Mouse (Mus musculus): ENCODE results near the gene T2.

The T2 gene

GRCm38 (mm10) chr17:8413656-8414055 is 57.9 kb downstream of the T2 start:
- no peak for DNase-seq (ENCODE audit: low read depth, low spot score)

- no peak for DNase-seq (ENCODE audit: low read depth, low spot score)
These were observed 59.7 kb downstream of the T2 start for GRCm38 (mm10) chr17:8415533-8415932.

GRCm38 (mm10) chr17:8416865-8417264 is 61.1 kb downstream of the T2 start:
- no peak for DNase-seq (ENCODE audit: low read depth, low spot score)

DNA sequence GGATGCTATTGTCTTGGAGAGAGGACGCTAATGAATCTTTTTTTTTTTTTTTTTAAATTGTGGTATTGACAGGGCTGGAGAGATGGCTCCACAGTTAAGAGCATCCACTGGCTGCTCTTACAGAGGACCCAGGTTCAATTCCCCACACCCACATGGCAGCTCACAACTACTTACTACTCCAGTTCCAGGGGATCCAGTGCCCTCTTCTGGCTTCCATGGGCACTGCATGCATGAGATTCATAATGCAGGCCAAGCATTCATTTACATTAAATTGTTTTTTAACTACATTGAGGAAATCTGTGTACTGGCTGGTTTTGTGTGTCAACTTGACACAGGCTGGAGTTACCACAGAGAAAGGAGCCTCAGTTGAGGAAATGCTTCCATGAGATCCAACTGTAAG is 64.9 kb downstream of the T2 start:
- DNase-seq (ENCODE audit: low read depth, low spot score): peak; percentile 14

- no peak for DNase-seq (ENCODE audit: low read depth, low spot score)
These were observed 65.7 kb downstream of the T2 start for GRCm38 (mm10) chr17:8421517-8421916.

DNA sequence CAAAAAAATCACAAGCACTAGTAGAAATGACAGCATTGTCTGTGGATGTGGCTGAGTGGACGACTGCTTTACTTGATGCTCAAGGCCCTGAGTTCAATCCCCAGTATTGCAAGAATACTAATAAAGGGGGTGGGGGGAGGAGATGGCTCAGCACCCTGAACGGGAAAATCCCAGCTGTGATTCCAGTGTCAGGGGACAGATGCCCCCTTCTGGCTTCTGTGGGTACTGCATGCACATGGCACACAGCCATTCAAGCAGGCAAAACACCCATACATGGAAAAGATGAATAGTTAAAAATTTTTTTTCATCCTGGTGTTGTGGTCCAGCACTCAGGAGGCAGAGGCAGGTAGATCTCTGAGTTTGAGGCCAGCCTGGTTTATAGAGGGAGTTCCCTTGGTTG is 67.5 kb downstream of the T2 start:
- peak; percentile 23 for DNase-seq (ENCODE audit: low read depth, low spot score)

- DNase-seq (ENCODE audit: low read depth, low spot score): no peak
These were observed 73.6 kb downstream of the T2 start for GRCm38 (mm10) chr17:8429436-8429835.

GRCm38 (mm10) chr17:8429896-8430295 is 74.1 kb downstream of the T2 start:
- no peak for DNase-seq (ENCODE audit: low read depth, low spot score)

DNA sequence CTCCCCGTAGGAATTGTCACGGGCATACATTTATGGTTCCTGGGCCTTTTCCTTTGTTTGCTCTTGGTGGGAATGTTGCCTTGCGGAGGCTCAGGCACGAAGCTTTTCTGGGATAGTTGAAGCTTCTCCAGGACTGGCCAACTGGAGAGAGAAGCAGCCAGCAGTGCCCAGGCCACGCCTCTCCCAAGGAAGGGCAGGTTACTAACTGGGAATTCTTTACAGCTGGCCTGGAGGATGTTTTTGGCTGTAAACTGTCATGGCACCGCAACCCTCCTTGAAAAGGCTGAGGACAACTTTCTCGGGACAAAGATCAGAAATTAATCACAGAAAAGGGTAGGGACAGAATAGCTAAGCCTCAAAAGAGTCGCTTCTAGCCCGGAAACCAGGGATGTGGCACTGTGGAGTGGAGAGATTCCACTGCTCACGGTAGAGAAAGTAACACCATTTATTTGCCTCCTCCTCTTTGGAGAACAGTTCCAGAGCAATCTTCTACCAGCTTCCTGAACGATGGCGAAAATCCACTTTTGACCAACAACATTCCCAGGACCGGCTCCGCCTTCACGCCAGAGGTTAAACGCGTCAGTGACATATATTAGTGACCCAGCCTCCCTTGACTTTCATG is 76.5 kb downstream of the T2 start:
- no peak for DNase-seq (ENCODE audit: low read depth, low spot score)

- DNase-seq (ENCODE audit: low read depth, low spot score): no peak
These were observed 77.6 kb downstream of the T2 start for GRCm38 (mm10) chr17:8433121-8433977.

DNA sequence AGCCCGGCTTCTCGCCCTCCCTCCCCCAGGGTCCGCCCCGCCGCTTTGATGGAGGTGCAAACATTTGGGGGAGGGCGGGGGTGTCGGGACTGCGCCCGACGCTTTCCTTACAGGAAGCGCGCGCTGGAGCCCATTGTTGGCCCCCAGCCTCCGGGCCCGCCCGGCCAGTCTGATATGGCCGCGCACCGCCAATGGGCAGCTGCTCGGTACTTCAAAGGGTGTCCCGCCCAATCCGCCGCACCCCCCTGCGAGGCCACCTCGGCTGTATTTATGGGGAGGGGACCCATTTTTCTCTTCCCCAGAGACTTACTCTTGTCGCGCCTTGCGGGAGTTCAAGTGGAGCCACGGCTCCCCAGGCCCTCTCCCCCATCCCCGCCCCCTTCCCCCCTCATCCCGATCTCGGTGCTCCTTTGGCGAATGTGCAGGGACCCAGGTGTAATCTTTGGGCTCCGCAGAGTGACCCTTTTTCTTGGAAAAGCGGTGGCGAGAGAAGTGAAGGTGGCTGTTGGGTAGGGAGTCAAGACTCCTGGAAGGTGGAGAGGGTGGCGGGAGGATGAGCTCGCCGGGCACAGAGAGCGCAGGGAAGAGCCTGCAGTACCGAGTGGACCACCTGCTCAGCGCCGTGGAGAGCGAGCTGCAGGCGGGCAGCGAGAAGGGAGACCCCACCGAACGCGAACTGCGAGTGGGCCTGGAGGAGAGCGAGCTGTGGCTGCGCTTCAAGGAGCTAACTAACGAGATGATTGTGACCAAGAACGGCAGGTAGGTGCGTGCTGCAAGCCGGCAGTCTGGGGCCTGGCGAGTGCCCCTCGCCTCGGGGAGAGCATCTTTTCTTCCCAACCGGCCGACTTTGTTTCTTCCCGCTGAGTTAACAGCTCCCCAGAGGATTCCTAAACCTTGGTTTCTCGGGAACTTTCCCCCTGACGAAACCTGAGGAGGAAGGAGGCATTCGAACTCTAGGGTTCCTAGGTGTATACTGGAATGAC is 78.5 kb downstream of the T2 start, which contains the start of gene T:
Gene T (plus strand): TSS at position 446 of the 983 bp plus-strand sequence.
- no peak for DNase-seq (ENCODE audit: low read depth, low spot score)

DNA sequence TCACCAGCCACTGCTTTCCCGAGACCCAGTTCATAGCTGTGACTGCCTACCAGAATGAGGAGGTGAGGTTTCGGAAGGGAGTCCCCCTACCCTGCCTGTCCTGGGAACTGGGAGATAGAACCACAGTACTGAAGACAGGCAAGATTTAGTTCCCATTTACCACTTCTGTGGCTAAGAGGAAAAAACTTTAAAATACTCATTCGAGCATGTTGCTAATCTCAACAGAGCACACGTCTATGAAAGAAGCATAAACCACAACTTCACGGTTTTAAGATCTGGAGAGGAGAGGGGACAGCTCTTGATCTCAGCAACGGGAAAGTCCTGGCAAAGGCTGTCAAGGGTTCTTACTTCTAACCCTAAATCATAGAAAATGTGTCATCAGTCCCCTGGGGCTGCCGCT is 80.4 kb downstream of the T2 start:
- no peak for DNase-seq (ENCODE audit: low read depth, low spot score)

GRCm38 (mm10) chr17:8444062-8444461 is 88.3 kb downstream of the T2 start:
- no peak for DNase-seq (ENCODE audit: low read depth, low spot score)

DNA sequence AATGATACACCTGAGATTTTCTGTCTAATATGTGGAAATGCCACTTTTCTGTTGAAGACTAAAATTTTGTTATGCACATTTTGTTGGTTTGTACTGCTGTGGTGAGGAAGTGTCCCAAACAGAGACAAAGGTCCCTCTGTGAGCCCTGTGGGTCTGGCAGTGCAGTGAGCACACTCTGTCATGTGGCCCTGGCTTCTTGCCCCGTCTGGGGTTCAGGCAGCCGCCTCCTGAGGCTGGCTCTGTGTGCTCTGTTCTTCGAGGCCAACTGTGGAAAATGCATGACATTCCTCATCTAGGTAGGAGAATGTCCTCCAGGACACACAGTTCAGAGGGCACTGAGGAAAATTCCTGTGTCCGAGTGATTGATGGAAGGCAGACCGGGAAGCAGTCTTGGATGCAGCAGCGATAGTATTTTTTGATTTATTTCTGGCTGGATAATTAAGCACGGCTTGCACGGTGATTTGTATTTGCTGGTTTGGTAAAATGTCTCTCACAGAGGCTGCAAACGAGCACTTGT is 91.9 kb downstream of the T2 start:
- DNase-seq (ENCODE audit: low read depth, low spot score): no peak

DNA sequence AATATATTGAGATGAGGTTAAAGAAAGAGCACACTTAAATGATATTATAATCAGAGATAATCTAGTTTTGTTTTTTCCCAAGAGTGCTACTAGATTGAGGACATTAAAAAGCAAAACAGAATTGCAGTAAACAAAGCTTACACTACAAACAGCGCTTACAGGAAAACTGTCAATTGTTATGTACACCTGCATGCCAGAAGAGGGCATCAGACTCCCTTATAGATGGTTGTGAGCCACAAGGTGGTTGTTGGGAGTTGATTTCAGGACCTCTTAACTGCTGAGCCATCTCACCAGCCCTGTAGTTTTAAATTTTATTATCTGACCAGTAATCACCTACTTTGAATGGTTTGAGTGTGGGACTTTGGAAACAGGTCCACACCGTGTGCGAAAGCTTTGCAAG is 92.5 kb downstream of the T2 start:
- DNase-seq (ENCODE audit: low read depth, low spot score): no peak

DNA sequence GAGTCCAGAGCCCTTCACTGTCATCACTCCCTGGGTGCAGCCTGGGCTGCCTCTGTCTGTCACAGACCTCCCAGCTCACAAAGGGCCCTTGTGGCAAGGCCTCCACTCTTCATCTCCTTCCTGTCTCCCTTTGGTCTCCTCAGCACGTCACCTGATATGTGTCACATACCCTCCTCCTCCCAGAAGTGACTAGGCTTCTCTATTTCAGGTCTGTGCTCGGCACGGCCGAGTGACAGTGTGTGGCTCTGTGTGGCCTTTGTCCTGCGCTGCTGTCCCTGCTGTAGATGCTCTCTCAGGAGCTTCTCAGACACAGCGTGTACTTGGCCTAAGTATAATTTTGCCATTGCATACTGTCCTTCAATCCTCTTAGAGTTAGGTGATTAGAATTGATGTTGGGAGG is 99.4 kb downstream of the T2 start:
- no peak for DNase-seq (ENCODE audit: low read depth, low spot score)

- no peak for DNase-seq (ENCODE audit: low read depth, low spot score)
These were observed 99.8 kb downstream of the T2 start for GRCm38 (mm10) chr17:8455601-8456000.

GRCm38 (mm10) chr17:8456856-8457460 is 101.2 kb downstream of the T2 start:
- DNase-seq (ENCODE audit: low read depth, low spot score): no peak

DNA sequence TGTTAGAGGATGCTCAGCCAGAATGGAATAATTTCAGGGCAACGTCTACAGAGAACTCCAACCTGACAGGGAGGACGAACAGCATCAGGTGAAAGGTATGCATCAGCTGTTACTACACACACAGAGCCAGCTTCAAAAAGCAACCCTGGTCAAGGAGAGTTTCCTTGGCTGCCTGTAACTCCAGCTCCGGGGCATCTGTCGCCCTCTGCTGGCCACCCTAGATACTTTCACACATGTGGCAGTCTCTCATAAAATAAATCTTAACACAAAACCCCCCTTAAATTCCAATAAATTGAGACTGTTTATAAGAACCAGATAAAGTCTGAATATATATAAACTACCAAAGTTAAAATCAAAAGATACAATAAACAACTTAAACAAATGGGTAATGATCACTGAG is 105.8 kb downstream of the T2 start:
- DNase-seq (ENCODE audit: low read depth, low spot score): peak; percentile 31

DNA sequence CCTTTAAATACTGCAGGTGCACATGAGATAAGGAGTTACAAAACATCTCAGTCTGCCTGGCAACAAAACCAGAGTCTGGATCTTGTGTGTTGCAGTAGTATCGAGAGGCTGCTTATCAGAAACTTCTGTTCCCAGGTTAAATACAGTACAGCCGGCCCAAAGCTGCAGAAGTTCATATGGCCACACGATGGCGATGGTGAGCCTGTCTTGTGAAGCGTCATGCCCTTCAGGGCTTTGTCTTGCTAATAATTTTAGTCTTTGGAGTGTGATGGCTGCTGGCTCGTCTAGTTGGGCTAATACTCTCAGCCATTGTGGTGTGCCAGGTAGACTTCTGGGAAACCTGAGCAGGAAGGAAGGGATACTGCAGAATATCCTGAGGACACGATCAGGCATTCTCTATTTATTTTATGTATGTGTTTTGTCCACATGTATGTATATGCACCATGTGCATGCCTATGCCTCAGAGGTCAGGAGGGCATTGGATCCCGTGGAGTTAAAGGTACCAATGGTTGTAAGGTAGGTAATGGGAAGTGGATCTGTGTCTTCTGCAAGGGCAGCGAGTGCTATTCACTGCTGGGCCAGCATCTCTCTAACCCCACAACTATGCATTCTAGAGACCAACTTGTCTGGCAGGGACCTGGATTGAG is 107.8 kb downstream of the T2 start:
- DNase-seq (ENCODE audit: low read depth, low spot score): peak; percentile 58

- no peak for DNase-seq (ENCODE audit: low read depth, low spot score)
These were observed 112.0 kb downstream of the T2 start for GRCm38 (mm10) chr17:8467771-8468170.

Data from CD4-positive helper T cell, adult 2 months (primary cell).